Mouse (Mus musculus): ENCODE results near the gene Itpka. TPM values are rescaled to one million over a fixed set of nuclear protein-coding genes. Genes with fewer than 3 reads are reported as not detected.

Gene Itpka
- polyA plus RNA-seq, 1 experiment from 2014 or later: 2.7 TPM

- Histone ChIP-seq H3K27ac (ENCODE audit: low read depth) (no peak overlapping the region), H3K36me3 (replicated peaks; ENCODE audit: insufficient read depth, low read length) (peaks cover 16% of the 10 kb centered on the region), H3K4me2 (ENCODE audit: low read depth, low read length) (no peak overlapping the region), H3K4me1 (ENCODE audit: insufficient read depth) (peaks cover 12% of the 10 kb centered on the region), H3K9me3 (ENCODE audit: low read length) (no peaks in the 10 kb centered on the region), H3K9ac (replicated peaks) (no peak overlapping the region), H3K27me3 (ENCODE audit: insufficient read depth, low read length) (no peaks in the 10 kb centered on the region), H3K4me3 (ENCODE audit: low read depth, low read length) (no peak overlapping the region)
- no peak for ATAC-seq
- WGBS (ENCODE audit: insufficient replicate concordance): 26% methylated on average over 12 of the region's 12 CpGs
- TF ChIP-seq EP300 (IDR thresholded peaks at IDR 0.05; ENCODE audit: low read depth) (no peak), CTCF (IDR thresholded peaks at IDR 0.05; ENCODE audit: low read depth) (no peak)
- no peak for DNase-seq
Measured at GRCm38 (mm10) chr2:119737124-119737523, 5.0 kb upstream of the Itpka start.

DNA sequence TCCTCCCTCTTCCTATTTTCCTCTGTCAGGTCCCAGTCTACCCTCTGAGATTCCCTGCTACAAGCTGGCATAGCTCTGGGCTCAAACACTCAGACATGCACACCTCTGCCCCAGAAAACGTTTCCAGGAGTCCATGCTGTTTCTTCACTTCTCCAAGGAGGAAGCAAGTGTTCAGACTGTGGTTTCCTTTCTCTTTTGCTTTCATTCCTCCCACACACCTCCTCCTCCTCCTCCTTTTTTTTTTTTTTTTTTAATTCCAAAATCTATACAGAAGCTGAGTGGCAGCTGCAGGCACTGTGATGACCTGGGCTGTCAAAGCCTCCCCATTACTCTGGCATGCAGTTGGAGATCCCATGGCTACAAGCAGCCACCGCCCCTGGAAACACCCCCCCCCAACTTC lies 1.6 kb upstream of the Itpka start:
- no peak for DNase-seq
- WGBS (ENCODE audit: insufficient replicate concordance): 19% methylated on average over 2 of the region's 2 CpGs
- H3K4me1 ChIP-seq (ENCODE audit: insufficient read depth): peaks cover 40% of the 10 kb centered on the region
- no peak for TF ChIP-seq EP300 (IDR thresholded peaks at IDR 0.05; ENCODE audit: low read depth)
- no peak for TF ChIP-seq CTCF (IDR thresholded peaks at IDR 0.05; ENCODE audit: low read depth)
- H3K4me2 ChIP-seq (ENCODE audit: low read depth, low read length): peak overlapping the region; percentile 100
- no peak overlapping the region for H3K27ac ChIP-seq (ENCODE audit: low read depth)
- no peaks in the 10 kb centered on the region for H3K36me3 ChIP-seq (replicated peaks; ENCODE audit: insufficient read depth, low read length)
- no peaks in the 10 kb centered on the region for H3K9me3 ChIP-seq (ENCODE audit: low read length)
- no peak overlapping the region for H3K9ac ChIP-seq (replicated peaks)
- ATAC-seq: no peak
- H3K27me3 ChIP-seq (ENCODE audit: insufficient read depth, low read length): peaks cover 25% of the 10 kb centered on the region
- no peak overlapping the region for H3K4me3 ChIP-seq (ENCODE audit: low read depth, low read length)

DNA sequence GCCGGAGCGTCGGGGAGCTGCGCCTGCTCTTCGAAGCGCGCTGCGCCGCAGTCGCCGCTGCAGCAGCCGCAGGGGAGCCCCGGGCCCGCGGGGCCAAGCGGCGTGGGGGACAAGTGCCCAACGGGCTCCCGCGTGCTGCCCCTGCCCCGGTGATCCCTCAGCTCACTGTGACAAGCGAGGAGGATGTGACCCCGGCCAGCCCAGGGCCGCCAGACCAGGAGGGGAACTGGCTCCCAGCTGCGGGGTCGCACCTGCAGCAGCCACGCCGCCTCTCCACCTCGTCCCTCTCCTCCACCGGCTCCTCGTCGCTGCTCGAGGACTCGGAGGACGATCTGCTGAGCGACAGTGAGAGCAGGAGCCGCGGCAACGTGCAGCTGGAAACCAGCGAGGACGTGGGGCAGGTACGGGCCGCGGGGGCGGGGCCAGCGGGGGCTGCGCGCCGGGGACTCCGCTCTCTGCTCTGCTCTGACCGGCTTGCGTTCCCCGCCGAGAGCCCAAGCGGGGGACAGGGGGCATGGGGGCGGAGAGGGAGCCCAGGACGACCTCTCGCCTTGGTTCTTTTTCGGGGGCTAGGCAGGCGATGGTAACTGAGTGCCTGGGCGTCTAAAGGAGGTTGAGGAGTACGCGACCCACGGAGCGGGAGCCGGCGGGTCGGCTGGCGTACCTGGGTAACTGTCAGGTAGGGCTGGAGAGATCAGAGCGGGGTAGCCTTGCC lies 481 bp downstream of the Itpka start:
- DNase-seq: peak; percentile 65
- no peaks in the 10 kb centered on the region for H3K36me3 ChIP-seq (replicated peaks; ENCODE audit: insufficient read depth, low read length)
- peak overlapping the region; percentile 67 for H3K9ac ChIP-seq (replicated peaks)
- TF ChIP-seq CTCF (IDR thresholded peaks at IDR 0.05; ENCODE audit: low read depth): no peak
- no peak for TF ChIP-seq EP300 (IDR thresholded peaks at IDR 0.05; ENCODE audit: low read depth)
- H3K9me3 ChIP-seq (ENCODE audit: low read length): no peaks in the 10 kb centered on the region
- peaks cover 40% of the 10 kb centered on the region for H3K4me1 ChIP-seq (ENCODE audit: insufficient read depth)
- peak overlapping the region; percentile 79 for H3K4me3 ChIP-seq (ENCODE audit: low read depth, low read length)
- WGBS (ENCODE audit: insufficient replicate concordance): 1% methylated on average over 58 of the region's 70 CpGs
- ATAC-seq: peak; percentile 28
- peak overlapping the region; percentile 100 for H3K4me2 ChIP-seq (ENCODE audit: low read depth, low read length)
- H3K27me3 ChIP-seq (ENCODE audit: insufficient read depth, low read length): peaks cover 25% of the 10 kb centered on the region
- H3K27ac ChIP-seq (ENCODE audit: low read depth): 0 out of 2 replicates have a peak overlapping the region, but pooled peaks have one; percentile 16

GRCm38 (mm10) chr2:119743176-119743807 lies 1.2 kb downstream of the Itpka start:
- Histone ChIP-seq H3K4me2 (ENCODE audit: low read depth, low read length) (peak overlapping the region; percentile 100), H3K4me3 (ENCODE audit: low read depth, low read length) (peak overlapping the region; percentile 79), H3K27me3 (ENCODE audit: insufficient read depth, low read length) (peaks cover 25% of the 10 kb centered on the region), H3K4me1 (ENCODE audit: insufficient read depth) (peaks cover 40% of the 10 kb centered on the region), H3K9ac (replicated peaks) (peak overlapping the region; percentile 67), H3K36me3 (replicated peaks; ENCODE audit: insufficient read depth, low read length) (no peaks in the 10 kb centered on the region), H3K27ac (ENCODE audit: low read depth) (no peak overlapping the region), H3K9me3 (ENCODE audit: low read length) (no peaks in the 10 kb centered on the region)
- WGBS (ENCODE audit: insufficient replicate concordance): 11% methylated on average over 31 of the region's 31 CpGs
- DNase-seq (peak; percentile 26), ATAC-seq (no peak)
- TF ChIP-seq EP300 (IDR thresholded peaks at IDR 0.05; ENCODE audit: low read depth): no peak
- no peak for TF ChIP-seq CTCF (IDR thresholded peaks at IDR 0.05; ENCODE audit: low read depth)

GRCm38 (mm10) chr2:119743808-119744162 lies 1.6 kb downstream of the Itpka start:
- 13% methylated on average over 22 of the region's 22 CpGs for WGBS (ENCODE audit: insufficient replicate concordance)

More at GRCm38 (mm10) chr2:119743808-119744162, 1.6 kb downstream of the Itpka start:
- H3K36me3 ChIP-seq (replicated peaks; ENCODE audit: insufficient read depth, low read length): no peaks in the 10 kb centered on the region
- H3K27me3 ChIP-seq (ENCODE audit: insufficient read depth, low read length): peaks cover 25% of the 10 kb centered on the region
- TF ChIP-seq EP300 (IDR thresholded peaks at IDR 0.05; ENCODE audit: low read depth): no peak
- TF ChIP-seq CTCF (IDR thresholded peaks at IDR 0.05; ENCODE audit: low read depth): no peak
- H3K27ac ChIP-seq (ENCODE audit: low read depth): no peak overlapping the region
- peak overlapping the region; percentile 31 for H3K4me3 ChIP-seq (ENCODE audit: low read depth, low read length)
- no peaks in the 10 kb centered on the region for H3K9me3 ChIP-seq (ENCODE audit: low read length)
- DNase-seq: no peak
- H3K4me1 ChIP-seq (ENCODE audit: insufficient read depth): peaks cover 40% of the 10 kb centered on the region
- peak overlapping the region; percentile 100 for H3K4me2 ChIP-seq (ENCODE audit: low read depth, low read length)
- no peak overlapping the region for H3K9ac ChIP-seq (replicated peaks)
- ATAC-seq: no peak
